Mouse (Mus musculus): ENCODE measurements at regions not wholly inside any gene's neighbourhood (a gene's known extent, or its start where the extent isn't known, plus 50 kb on each side); places are given as distances from the start of the nearest gene placed in this dataset.

DNA sequence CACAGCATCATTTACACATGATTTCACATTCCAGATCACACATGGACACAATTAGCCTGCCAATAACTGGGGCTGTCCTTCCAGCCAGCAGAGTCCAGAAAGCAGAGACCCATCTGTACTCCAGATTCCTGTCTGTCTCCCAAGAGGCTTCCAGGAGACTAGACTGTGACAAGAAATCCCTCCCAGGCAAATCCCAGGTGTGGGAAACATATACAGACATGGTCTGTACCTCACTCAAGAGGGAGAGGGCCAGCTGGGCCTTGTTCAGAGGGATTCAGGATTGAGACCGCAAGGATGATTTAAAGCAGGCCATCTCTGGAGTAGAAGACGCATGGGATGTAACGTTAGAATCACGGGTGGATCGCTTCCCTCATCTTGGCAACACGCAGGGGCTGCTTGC is 182.7 kb upstream of the Prr30 start:
- no peak for DNase-seq

DNA sequence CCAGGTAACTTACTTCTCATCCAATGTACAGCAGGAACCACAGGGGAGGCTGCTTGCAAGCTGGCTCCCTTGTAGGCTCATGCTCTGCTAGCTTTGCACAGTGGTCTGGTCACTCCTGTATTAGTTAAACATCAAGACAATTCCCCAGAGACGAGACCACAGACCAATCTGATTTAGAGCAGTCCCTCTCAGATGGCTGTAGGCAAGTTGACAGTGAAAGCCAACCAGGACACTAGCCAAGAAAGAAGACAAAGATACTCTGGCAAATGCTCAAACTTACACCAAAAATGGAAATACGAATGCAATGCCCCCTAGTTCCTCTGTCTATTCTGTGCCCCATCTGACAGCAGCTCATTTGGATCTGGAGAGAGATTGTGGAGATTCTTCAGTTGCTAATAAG is 181.8 kb upstream of the Prr30 start:
- no peak for DNase-seq

DNA sequence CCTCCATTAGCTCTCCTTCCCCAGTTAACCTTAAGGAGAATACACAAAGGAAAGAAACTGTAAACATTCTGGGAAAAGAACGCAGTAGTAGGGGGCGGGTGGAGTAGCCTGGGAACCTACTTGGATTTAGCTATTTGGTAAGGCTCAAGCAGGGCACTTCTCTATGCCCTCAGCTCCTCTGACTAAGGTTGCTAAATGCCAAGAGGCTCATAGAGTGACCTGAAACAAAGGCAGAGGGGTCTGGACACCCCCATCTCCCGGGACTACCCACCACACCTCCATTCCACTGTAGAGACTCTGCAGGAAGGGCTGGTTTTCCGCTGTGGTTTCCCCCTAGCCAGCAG is 179.5 kb upstream of the Prr30 start:
- DNase-seq = no peak

DNA sequence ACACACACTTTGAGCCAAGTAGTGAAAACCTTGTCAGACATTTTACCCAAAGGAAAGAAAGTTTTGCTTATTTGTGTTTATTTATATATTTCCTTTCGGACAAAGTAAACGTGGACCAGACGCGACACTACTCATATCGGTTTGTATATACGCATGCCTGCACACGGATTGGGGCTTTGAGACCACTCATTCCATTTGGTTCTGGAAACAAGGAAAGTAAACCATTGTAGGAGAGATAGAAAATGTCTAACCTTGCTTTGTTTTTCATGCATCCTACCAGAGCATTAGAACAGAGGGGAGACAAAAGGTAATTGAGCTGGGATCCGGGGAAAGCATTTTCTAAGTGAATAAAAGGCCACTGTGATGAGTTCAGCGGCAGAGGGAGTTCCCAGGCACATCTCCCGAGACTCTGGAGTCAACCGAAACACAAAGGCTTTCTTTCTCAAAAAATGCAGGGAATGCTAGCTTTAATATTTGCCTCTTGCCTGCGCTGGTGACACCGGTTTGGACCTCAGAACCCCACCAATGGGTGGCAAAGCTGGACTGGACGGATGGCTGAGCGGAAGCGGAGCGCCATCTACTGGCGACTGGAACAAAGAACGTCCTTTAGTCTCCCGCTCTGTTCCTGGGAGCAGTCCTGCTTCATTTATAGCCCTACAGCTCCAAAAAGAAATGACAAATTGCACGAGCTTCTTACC is 179.0 kb upstream of the Prr30 start:
- DNase-seq = peak; percentile 77

DNA sequence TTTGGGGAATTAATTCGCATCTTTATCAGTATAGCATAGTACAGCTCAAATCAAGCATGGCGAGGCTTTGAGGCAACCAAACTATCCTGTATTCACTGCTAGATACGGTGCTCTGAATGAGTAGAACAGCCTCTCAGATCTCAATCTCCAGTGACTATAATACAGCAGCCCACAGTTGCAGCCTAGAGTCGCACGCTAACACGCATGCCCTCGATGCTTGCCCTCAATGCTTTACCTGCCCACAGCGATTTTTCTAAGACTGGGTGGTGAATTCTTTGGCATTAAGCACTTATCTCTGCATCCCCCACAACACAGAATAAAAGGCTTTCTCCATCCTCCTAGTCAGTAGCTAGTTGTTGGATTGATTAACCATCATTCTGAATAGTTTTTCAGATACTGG is 178.4 kb upstream of the Prr30 start:
- DNase-seq = no peak

DNA sequence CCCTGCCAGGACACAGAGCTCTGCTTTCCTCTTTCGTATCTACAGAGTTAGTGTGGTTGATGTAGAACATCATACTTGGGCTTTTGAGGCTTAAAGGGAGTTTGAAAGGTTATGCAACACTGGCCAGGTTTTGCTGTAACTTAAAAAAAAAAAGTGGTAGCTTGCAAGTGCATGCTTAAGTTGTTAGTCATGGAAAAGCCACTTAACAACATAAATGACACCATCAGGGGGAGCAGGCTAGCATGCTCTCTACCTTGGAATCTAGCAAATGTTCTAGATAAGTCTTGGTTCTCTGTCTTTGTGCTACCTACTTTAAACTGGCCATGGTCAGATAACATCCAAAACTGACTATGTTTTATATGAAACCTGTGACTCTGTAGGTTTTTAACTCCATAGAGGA is 176.6 kb upstream of the Prr30 start:
- no peak for DNase-seq

DNA sequence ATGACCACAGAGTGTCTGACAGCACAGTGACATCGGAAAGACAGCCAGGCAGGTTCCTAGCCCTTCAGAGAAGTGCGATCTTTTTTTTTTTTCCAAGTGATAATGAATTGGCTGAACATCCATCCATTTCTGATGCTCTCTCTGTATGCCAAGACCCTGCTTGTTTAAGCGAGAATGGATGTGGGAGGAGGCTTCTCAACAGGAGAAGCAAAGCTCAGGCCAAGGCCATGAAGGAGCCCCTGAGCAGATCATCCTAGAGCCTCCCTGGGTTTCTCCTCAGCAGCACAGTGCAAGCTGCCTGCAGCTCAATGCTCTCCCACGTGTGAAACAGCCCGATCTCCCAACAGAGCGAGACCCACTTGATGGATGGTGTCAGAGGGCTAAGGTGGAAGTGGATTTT is 175.7 kb upstream of the Prr30 start:
- no peak for DNase-seq

DNA sequence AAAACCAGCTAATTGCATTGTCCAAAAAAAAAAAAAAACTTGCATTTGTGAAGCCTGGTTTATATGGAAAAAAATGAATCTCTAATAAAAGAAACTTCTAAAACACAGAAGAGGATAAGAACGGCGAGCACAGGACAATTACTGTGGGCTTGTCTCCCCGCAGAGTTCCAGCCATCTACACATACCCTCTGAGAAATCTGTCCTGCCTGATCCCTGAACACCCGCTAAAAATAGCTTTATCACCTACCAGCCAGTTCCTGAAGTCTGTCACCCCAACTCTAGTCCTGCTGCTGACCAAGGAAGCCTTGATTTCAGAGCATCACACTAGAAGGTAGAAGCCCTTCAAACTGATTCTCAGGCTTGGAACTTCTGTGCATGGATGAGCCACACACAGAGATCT is 173.7 kb upstream of the Prr30 start:
- DNase-seq = no peak

DNA sequence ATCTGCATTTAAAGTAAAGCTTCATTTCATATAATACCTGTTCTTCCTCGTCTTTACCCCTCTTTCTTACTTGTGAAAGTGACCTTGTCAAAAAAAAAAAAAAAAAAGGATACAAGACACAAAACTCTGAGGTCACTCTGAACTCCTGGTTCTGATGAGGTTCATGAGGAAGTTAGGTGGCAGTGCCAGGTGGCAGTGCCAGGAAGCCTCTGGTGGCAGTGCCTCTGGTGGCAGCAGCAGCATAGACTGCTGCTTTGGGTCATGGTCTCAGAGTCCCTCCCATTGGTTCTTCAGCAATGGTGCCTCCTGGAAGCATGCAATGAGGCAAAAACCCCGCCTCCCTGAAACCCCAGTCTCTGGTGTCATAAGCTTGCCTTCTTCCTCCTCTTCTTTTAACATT is 159.7 kb upstream of the Prr30 start:
- DNase-seq = no peak

DNA sequence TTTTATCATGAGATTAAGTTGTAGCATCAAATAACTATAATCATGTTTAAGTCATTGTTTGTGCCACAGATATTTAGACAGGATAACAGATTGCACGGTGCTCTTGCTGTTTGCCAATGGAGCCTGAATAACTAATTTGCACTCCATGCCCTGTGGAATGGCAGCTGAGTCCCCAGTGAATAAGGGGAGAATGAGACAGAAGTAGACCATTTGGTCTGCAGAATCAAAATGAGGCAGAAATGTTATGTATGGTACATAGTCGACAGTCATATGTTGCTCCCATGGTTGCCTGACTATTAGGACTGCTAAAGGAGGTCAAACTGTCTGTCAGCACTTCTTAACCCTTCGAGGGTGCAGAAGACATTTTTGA is 152.9 kb upstream of the Prr30 start:
- DNase-seq = no peak

DNA sequence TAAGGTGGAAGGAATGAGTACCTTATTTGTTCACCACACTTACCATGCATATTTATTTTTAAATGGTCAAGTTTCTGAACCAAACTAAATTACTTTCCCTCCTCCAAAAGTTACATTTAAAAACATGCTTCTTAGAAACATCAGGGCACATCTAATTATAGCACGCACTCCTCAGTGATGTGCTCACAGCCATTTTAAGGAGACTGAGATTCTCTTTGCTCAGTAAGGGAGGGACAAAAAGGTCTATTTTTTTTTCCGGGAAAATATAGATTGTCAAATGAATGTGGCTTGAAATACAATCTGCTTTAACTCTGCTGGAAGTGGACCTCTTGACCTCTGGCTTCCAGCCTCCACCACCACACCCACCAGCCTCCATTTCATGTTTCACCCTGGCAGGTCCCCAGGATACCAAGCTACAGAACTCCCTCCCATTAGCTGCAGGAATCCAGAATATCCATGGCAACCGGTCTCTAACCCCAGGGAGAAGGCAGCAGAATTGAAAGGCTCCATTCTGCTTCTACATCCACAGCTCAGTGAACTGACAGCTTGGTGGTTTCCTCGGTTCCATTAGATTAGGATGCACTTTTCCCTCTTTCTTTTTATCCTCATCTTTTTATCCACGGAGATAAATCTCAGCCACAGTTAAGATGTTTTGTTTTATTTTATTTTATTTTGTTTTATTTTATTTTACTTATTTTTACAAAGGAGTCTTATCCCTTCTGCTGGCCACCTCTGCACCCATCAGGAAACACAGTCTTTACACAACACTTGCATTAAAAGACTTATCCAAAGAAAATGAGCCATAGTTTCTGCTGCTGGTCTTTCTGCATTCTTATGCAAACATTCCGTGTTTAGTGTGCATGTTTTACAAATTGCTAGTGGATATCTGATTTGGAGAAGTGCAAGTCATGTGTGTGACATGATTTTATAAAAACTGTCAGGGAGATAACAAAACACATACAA is 152.2 kb upstream of the Prr30 start:
- peak; percentile 18 for DNase-seq

DNA sequence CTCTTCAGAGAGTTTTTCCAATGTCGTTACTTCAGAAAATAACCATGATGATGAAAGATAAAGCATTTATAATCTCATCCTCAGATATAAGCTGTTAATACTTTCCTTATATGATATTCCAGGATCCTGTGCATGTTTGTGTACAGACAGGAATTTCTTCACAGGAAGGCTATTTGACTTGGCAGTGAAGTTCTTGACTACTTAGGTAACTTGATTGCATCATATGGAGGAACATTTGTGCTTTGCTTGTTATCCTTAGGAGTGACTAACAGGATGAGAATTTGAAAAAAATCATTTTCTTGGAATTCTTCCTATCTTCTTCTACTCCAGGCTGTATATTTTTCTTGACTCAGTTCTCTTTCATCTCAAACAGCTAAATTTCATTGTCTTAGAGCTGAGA is 140.2 kb upstream of the Prr30 start:
- DNase-seq = no peak

DNA sequence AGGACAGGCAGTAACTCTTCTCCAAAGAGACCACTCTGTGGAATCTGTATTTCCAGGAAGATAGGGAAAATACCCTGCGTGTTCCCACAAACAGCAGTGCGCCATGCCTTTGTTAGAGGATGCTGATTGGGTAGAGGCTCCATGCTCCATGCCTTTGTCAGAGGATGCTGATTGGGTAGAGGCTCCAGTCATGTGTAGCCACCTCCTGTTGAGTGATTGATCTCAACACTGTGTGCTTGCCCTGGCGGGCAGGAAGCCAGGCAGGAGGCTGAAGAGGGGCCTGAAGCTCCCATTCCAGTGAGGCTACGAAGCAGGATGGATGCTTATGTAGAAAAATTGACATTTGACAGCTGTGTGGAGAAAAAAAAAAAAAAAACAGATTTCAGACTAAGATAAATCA is 131.9 kb upstream of the Prr30 start:
- DNase-seq = no peak

DNA sequence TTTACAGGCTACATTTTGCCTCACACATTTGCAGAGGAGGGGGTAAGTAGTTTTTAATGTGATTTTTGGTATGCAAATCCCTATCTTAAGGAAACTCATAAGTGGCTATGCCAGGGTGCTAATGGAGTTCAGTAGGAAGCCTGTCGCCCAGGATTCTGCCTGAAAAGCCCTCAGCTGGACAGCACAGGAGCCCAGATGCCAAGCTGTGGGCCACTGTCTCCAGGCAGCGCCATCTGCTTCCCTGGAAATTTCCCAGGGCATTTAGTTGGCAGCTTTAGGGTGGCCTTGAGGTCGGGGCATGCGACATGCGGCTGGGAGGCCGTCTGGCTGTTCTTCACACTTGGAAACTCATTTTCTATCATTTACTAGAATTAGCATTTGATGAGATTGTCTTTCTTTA is 127.3 kb upstream of the Prr30 start:
- peak; percentile 5 for DNase-seq

DNA sequence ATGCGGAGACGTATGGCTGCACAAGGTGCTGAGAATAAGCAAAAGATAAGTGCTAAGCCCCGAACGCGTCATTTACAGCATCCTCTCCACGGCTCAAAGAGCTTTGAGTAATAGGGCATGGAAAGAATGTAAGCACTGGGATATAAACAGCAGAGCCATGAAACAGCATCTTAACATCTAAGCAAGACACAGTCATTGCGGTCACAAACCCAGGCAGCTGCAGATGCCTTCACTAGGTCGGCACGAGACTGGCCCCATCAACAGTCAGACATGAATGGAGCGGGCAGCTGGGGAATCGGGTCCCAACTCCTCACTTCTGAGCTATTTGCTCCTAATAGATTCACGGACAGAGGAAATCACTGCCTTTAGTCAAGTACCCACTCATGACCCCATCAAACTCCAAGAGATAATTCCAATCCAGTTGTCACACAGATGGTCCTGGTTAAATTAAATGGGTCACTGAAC is 126.4 kb upstream of the Prr30 start:
- DNase-seq = no peak

DNA sequence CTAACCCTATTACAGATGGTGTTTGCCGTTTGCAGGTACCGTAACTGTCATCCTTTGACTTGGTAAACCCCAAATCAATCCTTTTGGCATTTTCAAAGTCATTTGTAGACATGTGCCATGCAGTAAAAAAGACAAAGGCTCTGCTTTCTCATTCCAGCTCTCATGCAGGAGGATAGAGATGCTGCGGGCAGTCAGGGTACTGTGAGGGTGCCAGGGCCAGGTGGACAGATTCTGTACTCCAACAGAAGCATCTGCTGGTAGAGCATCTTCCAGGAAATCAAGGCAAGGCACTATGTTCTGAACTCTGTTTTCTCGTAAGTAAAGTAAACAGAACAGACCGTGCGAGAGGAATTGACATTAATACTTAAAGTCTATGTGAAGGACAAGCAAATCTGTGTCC is 123.2 kb upstream of the Prr30 start:
- DNase-seq = no peak

DNA sequence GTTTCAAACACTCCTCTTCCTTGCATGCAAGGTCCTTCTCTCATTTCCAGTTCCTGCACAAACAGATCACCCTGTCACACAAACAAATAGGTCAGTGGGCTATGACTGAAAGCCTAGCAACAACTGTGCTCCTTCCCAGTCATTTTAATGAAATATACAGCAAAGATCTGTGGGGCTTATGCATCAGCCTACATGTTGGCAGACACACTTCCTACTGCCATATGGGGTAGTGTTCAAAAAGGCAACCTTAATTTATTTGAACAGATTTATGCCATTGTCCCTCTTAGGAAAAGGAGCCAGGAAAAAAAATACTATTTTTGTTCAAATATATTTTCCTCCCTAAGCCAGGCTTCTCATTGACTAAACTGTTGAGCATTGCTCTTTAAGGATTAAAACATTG is 107.8 kb upstream of the Prr30 start:
- DNase-seq = no peak

DNA sequence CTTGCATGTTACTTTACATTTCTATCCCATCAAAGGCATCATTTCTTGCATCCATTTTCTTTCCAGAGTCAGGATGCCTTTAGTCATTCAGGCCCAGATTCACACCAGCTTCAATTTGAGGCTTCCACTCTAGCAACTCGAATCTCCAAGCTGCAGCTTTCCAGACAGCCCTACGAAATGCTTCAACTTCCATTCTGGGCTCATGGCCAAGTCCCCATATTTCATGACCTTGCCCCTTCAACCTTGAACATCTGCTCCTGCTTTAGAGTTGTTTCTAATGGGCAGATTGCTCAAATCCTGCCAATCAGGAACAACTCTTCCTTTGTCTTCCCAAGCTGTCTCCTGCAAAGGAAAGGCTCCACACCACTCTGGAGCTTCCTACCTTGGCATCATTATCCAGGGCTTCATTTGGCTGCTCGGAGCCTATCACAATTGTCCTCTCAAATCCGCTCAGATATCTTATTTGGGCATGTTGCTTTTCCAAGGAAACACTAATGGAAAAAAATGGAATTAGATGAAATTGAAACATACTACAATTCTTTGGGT is 104.4 kb upstream of the Prr30 start:
- no peak for DNase-seq

DNA sequence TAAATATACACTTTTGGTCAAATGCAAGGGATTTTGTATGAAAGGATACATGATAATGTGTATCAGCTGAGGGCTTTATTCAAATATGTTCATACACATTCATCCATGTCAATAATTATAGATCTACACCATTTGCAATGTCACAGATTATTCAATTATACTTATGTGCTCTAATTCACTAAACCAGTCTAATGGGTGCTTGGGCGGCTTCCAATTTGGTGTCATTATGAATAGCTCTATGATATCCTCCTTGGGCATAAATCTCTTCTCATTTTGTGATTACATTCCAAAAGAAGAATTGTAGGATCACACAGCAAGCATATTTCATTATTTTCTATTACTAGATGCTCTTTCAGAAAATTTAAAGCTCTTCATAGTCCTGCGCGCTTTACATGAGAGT is 97.7 kb upstream of the Prr30 start:
- no peak for DNase-seq

DNA sequence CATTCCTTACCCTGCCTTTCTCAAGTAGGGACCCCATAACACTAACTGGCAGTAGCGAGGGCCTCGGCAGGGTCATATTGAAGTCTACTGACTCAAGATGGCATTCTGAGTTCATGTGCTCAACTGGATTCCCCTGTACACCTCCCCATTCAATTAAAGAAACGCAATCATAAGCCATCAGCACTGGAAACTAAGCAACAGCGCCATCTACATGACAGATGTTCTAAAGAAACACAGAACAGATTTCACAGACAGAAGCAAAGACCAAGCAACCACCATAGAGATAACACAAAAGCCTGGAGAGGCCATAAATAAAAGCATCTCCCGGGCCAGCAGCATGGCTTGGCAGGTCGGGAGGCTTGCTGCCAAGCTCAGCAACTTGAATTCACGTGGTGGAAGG is 94.6 kb upstream of the Prr30 start:
- DNase-seq = peak; percentile 41

DNA sequence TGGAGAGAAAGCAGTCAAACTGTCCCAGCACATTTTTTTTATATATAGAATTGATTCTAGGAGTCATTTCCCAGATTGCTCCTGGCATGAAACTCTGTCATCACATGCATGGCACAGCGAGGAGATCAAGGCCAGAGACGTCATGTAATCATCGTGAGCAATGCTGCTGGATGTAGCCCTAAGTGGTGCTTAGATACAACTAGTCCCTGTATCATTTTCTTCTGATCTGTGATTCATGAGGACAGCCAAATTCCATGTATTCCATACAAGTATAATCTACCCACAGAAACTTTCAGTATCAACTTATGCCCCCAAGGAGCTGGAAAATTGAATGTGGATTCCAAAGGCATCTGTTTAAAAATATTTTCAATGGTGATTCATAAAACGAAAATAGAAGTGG is 87.6 kb upstream of the Prr30 start:
- no peak for DNase-seq

DNA sequence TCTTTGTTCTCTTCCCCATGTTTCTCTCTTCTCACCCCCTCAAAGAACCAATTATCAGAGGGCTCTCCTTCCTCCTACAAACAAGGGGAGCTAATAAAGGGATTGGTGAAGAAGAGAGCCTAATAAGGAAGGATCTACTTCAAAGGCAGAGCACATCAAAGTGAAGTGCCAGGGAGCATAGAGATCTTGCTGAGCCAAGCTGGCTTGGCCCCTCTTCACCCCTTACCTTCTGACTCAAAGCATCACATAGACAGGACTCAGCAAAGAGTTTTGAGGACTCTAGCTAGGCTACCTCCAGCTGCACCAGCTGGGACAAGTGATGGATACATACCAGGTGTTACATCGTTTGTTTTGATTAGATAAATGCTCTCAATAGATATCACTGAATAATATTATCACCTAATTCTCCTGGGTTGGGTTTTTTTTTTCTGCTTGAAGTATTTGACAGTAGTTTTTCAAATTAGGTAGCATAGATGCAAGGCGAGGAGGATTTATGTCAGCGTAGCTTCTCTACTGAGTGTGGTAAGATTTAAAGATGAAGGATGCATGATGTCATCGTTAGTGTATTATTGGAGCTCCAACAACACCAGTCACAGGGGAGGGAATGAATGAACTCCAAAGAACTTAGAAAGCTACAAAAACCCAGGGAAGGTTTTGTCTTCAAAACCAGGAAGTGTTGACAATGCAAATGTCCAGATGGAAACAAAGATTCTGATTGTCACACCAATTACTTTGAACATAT is 69.1 kb upstream of the Prr30 start:
- DNase-seq = no peak

DNA sequence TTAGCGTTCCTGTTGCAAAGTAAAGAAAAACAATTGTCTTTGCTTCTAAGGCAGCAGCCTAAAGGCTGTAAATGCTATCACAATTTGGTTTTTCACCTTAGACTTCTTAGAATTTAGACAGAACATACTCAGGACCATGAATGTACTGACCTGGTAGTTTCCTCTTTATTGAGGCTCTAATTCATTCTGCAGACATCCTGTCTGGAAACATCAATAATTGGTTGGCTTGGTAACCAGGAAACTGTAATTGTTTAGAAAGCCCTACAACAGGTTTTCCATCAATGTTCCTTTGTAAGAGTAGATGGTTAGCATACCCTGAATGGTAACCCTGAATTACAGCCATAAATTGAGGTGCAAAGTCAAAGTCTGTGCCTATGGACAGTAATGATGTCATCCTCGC is 67.4 kb upstream of the Prr30 start:
- no peak for DNase-seq
